Mouse (Mus musculus) heart, adult 2 months (tissue): ENCODE measurements at regions not wholly inside any gene's neighbourhood (a gene's known extent, or its start where the extent isn't known, plus 50 kb on each side); places are given as distances from the start of the nearest gene placed in this dataset.

ENCODE experiments used
- DNase-seq, 2 experiments: peaks; one replicate each; pipeline ENCODE4 v3.0.0; 2021
- H3K27ac ChIP-seq: fragments of 200-600 bp; 2 replicates; pipeline ENCODE4 v1.8.1; 2022
- H3K27me3 ChIP-seq: fragments of 200-500 bp; 2 replicates; pipeline ENCODE4 v1.6.1; 2012; ENCODE audit warnings: mild to moderate bottlenecking, low read length, inconsistent platforms, mixed read lengths; ENCODE audit not compliant: control insufficient read depth, insufficient read depth
- H3K36me3 ChIP-seq: fragments of 200-500 bp; 2 replicates; pipeline ENCODE4 v1.6.1; 2012; ENCODE audit warnings: low read length, inconsistent platforms; ENCODE audit not compliant: control insufficient read depth, insufficient read depth
- H3K4me1 ChIP-seq: fragments of 200-500 bp; 2 replicates; pipeline ENCODE4 v1.6.1; 2011; ENCODE audit warnings: low read length; ENCODE audit not compliant: control insufficient read depth, insufficient read depth
- H3K4me3 ChIP-seq: fragments of 200-600 bp; 2 replicates; pipeline ENCODE4 v1.8.1; 2022
- H3K79me2 ChIP-seq: fragments of 200-500 bp; replicated peaks from 2 replicates; pipeline ENCODE4 v1.6.1; 2012; ENCODE audit warnings: mild to moderate bottlenecking, inconsistent platforms, low read length, moderate library complexity, mixed read lengths; ENCODE audit not compliant: control insufficient read depth, insufficient read depth
- H3K9ac ChIP-seq: fragments of 200-500 bp; 2 replicates; pipeline ENCODE4 v1.6.1; 2012; ENCODE audit warnings: low read depth, mild to moderate bottlenecking, control low read depth, inconsistent platforms, low read length, mixed read lengths
- CTCF ChIP-seq: fragments of 200-600 bp; IDR thresholded peaks from 2 replicates; pipeline ENCODE4 v1.8.1; 2022; ENCODE audit warnings: antibody characterized with exemption, mild to moderate bottlenecking, moderate library complexity
- EP300 ChIP-seq: fragments of 200-500 bp; IDR thresholded peaks from 2 replicates; pipeline ENCODE4 v1.6.1; 2011; ENCODE audit warnings: low read depth, low read length, control low read depth; ENCODE audit not compliant: insufficient read depth
- POLR2A ChIP-seq: fragments of 200-500 bp; IDR thresholded peaks from 2 replicates; pipeline ENCODE4 v1.6.1; 2011; ENCODE audit warnings: mild to moderate bottlenecking, low read depth, low read length, control low read depth; ENCODE audit not compliant: insufficient read depth
- WGBS: fragments of 180-500 bp; shearing (Covaris S2); methylation state at CpG from one replicate; pipeline ENCODE4 v1.1.7; 2018; 5-methylcytosine and 5-hydroxymethylcytosine counted together
- intact Hi-C: fragments of 180-260 bp; cut with DNase I; formaldehyde crosslinking; loops from one replicate; pipeline ENCODE4 v1.15.1; 2025

GRCm38 (mm10) chr8:97477098-97477457 is 1588.7 kb upstream of the Got2 start:
- TF ChIP-seq POLR2A (no peak), CTCF (no peak), EP300 (no peak)
- 56% methylated on average over 2 of the region's 2 CpGs for WGBS
- intact Hi-C loops, result no loop called here

GRCm38 (mm10) chr8:97476430-97477097 is 1588.2 kb upstream of the Got2 start:
- DNase-seq, result no peak
- TF ChIP-seq EP300 (no peak), CTCF (no peak), POLR2A (no peak)
- Histone ChIP-seq H3K4me3 (no peak overlapping the region), H3K27ac (no peak overlapping the region), H3K4me1 (no peaks in the 10 kb centered on the region), H3K79me2 (no peaks in the 10 kb centered on the region), H3K9ac (no peak overlapping the region), H3K27me3 (no peaks in the 10 kb centered on the region), H3K36me3 (no peaks in the 10 kb centered on the region)
- WGBS, result 66% methylated on average over 7 of the region's 7 CpGs
- intact Hi-C loops, result no loop called here

More at GRCm38 (mm10) chr8:97477098-97477457, 1588.7 kb upstream of the Got2 start:
- H3K4me3 ChIP-seq, result no peak overlapping the region
- no peaks in the 10 kb centered on the region for H3K79me2 ChIP-seq
- H3K27me3 ChIP-seq, result no peaks in the 10 kb centered on the region
- no peaks in the 10 kb centered on the region for H3K4me1 ChIP-seq
- no peak for DNase-seq
- H3K27ac ChIP-seq, result no peak overlapping the region
- no peak overlapping the region for H3K9ac ChIP-seq
- no peaks in the 10 kb centered on the region for H3K36me3 ChIP-seq

GRCm38 (mm10) chr8:97473326-97473725 is 1585.0 kb upstream of the Got2 start:
- no peaks in the 10 kb centered on the region for H3K36me3 ChIP-seq
- H3K79me2 ChIP-seq, result no peaks in the 10 kb centered on the region
- no peak for TF ChIP-seq CTCF
- TF ChIP-seq POLR2A, result no peak
- TF ChIP-seq EP300, result no peak
- no peak overlapping the region for H3K4me3 ChIP-seq
- DNase-seq, result no peak
- intact Hi-C loops, result no loop called here
- no peaks in the 10 kb centered on the region for H3K4me1 ChIP-seq
- H3K27ac ChIP-seq, result no peak overlapping the region
- no peaks in the 10 kb centered on the region for H3K27me3 ChIP-seq
- WGBS, result 43% methylated on average over 3 of the region's 3 CpGs
- no peak overlapping the region for H3K9ac ChIP-seq

GRCm38 (mm10) chr8:97461478-97461877 is 1573.1 kb upstream of the Got2 start:
- H3K36me3 ChIP-seq, result no peaks in the 10 kb centered on the region
- H3K4me1 ChIP-seq, result no peaks in the 10 kb centered on the region
- TF ChIP-seq EP300, result no peak
- intact Hi-C loops, result no loop called here
- H3K9ac ChIP-seq, result no peak overlapping the region
- no peak overlapping the region for H3K4me3 ChIP-seq
- H3K79me2 ChIP-seq, result no peaks in the 10 kb centered on the region
- no peak overlapping the region for H3K27ac ChIP-seq
- no peaks in the 10 kb centered on the region for H3K27me3 ChIP-seq
- no peak for DNase-seq

GRCm38 (mm10) chr8:97447696-97448095 is 1559.3 kb upstream of the Got2 start:
- no peak overlapping the region for H3K27ac ChIP-seq
- H3K9ac ChIP-seq, result no peak overlapping the region
- no peak for TF ChIP-seq EP300
- no peak for TF ChIP-seq POLR2A
- TF ChIP-seq CTCF, result no peak
- H3K36me3 ChIP-seq, result no peaks in the 10 kb centered on the region
- 78% methylated on average over 8 of the region's 8 CpGs for WGBS
- H3K4me1 ChIP-seq, result no peaks in the 10 kb centered on the region
- intact Hi-C loops, result no loop called here
- no peaks in the 10 kb centered on the region for H3K79me2 ChIP-seq
- DNase-seq, result no peak
- no peak overlapping the region for H3K4me3 ChIP-seq
- H3K27me3 ChIP-seq, result no peaks in the 10 kb centered on the region

- intact Hi-C loops, result no loop called here
- H3K79me2 ChIP-seq, result no peaks in the 10 kb centered on the region
- DNase-seq, result no peak
- no peaks in the 10 kb centered on the region for H3K4me1 ChIP-seq
- H3K27me3 ChIP-seq, result no peaks in the 10 kb centered on the region
- TF ChIP-seq CTCF (no peak), POLR2A (no peak), EP300 (no peak)
- no peak overlapping the region for H3K4me3 ChIP-seq
- no peak overlapping the region for H3K9ac ChIP-seq
- no peak overlapping the region for H3K27ac ChIP-seq
- whole genome bisulfite sequencing, result 12% methylated on average over 1 of the region's 1 CpGs
- H3K36me3 ChIP-seq, result no peaks in the 10 kb centered on the region
Observed at GRCm38 (mm10) chr8:97441483-97441882, 1553.1 kb upstream of the Got2 start.
